Mouse (Mus musculus): ENCODE results near the gene 1700037C18Rik. TPM values are rescaled to one million over a fixed set of nuclear protein-coding genes. Genes with fewer than 3 reads are reported as not detected.

1700037C18Rik gene
- polyA plus RNA-seq (2014; fragmentation: Illumina TruSeq; extraction: RNeasy Lipid Tissue Mini Kit (QIAGEN cat#74804)): 1.3 TPM

DNA sequence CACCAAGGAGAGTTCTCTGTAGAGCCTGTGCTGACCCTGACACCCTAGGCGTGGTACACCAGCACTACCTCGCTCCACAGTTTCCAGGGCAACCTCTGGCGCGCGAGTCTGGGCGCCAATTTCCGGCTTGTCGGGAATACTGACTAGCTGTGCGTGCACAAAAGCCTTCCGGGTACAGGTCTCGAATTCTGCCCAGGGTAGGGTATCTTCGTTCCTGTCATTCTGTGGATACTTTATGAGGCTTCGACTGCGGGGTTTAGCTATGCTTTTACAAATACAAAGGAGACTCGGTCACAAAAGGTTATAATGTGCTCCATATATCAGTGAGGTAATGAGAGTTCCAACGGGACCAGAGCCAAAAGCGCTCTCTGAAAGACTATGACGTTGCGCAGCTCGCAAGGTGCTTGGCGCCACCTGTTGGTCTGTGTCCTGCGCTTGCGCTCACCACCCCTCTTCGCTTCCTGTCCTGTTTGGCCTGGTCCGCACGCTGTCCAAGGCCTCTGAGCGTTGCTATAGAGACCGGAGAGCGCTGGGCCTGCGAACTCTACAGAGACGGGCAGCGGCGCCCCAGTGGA, at the start of gene 1700037C18Rik, which contains the start of gene Cluap1:
1700037C18Rik (minus strand) TSS at position 153 of the 575 bp plus-strand sequence.
Cluap1 (plus strand) TSS at position 265 of the 575 bp plus-strand sequence.

DNA sequence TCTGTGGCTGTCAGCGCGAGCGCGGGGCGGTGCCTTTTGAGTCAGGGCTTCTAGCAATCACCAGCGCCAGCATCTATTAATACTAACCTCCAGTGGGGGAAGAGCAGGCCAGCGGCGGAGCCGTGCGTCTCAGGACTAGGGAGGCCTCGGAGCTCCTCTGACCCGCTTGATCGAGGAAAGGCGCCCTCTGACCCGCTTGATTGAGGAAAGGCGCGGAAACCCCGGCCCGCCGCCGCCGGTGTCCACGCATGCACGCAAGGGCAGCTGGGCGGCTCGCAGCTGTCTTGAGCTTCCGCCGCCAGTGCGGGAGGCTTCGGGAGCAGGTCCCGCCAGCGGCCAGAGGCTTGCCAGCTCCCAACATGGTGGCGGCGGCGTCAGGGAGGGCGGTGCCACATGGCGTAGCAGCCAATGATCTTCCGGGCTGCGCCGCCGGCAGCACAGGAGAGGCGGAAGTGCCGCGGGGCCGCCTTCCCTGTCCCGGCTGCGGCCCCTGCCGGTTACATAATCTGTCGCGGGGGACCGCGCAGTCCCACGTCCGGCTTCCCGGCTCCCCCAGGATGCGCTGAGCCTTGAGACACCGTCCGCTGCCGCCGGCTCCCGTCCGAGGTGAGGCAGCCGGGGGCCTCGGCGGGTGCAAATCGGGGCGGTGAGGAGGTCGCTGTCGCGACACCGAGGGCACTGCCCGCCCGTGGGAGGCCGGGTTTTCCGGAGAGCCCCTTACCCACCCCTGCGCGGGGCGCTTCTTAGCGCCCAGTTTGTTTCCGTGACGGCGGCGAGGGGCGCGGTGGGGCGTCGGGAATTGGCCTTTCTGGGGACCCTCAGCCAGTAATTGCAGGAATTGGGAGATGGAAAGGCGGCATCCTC, 24.1 kb downstream of the 1700037C18Rik start, which contains the start of the genes Zfp597 and Gm20695:
Zfp597 (minus strand) TSS at position 361 of the 864 bp plus-strand sequence.
Gm20695 (plus strand) TSS at position 448 of the 864 bp plus-strand sequence.

DNA sequence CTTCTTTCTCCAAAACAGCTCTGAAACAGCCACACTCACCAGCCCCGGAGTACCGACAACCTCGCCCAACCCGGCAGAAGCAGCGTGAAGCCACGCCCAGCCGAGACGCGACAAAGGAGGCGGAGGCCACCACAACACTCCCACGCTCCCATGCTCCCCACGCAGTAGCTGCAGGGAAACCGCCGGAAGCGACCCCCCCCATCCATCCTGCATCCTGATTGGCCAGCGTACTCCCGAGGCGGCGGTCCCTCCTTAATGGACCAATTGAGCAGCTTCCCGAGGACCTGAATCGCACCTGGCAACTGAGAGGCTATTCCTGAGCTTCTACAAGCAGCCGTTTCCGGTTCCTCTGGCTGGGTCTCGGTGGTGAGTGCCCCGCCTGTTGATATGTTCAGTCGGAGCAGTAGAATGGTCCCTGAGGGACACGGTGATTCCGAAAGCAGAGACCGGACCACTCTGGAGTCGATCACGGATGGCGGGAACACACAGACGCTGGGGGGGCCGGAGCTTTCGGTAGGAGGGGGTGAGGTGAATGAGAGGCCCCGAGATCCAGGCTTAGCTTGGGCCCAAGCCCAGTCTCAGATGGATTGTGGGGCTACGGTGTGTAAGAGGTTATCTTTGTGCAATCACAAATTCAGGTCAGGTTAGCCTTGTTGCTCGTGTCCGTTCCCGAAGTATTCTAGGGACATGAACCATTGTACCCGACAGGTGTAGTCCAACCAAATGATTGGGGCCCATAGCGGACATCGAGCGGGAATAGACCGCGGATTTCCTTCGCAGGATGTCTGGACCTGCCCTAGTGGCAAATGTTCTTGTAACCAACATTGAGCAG, 36.1 kb downstream of the 1700037C18Rik start, which contains the start of gene Naa60:
Naa60 (plus strand) TSS at position 160 of the 832 bp plus-strand sequence.

DNA sequence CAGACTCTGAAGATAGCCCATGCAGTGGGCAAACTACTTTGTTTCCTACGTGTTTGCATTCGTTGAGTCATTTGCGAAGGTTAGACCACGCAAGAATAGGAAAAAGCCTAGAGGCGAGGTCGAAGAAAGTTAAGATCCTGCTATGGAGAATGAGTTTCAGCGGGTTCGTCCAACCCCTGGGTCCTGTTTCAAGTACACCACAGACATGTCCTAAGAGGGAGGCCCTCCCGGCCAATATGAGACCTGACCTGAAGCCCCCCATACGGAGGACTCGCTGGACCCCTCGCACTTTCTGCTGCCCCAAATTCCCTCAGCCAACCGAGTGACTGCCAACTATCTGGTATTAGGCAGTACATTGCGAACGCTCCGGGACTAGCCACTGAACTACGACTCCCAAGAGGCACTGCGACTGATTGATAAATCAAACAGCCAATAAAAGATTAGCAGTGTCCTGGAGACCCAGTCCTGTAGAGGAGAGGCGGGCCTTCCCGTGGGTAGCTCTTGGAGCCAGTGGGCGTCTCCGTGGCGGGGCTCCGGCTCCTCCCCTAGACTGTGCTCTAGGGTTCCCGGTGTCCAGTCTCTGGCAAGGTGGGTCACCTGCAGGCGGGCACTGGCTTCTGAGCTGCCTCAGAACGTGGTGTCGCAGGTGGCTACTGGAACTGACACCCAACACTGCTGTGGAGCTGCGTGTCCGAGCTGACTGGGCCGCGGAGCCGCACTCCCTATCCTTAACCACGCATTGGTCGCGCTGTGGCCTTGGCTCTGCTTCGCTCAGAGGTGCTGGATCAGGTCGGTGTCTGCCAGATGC, 61.6 kb downstream of the 1700037C18Rik start, which contains the start of gene Zfp174:
Zfp174 (plus strand) TSS at position 558 of the 808 bp plus-strand sequence.

Other genes with a start within 250 kb of the 1700037C18Rik start
- gene Mefv, start 190.6 kb downstream of the 1700037C18Rik start, polyA plus RNA-seq (2014; fragmentation: Illumina TruSeq; extraction: RNeasy Lipid Tissue Mini Kit (QIAGEN cat#74804)): 0.14 TPM
- 47.2 TPM for gene Zfp263, start 164.6 kb downstream of the 1700037C18Rik start, polyA plus RNA-seq (2014; fragmentation: Illumina TruSeq; extraction: RNeasy Lipid Tissue Mini Kit (QIAGEN cat#74804))
- gene Olfr15, start 77.8 kb downstream of the 1700037C18Rik start, polyA plus RNA-seq (2014; fragmentation: Illumina TruSeq; extraction: RNeasy Lipid Tissue Mini Kit (QIAGEN cat#74804)): not detected
- gene Zfp174, start 61.4 kb downstream of the 1700037C18Rik start, polyA plus RNA-seq (2014; fragmentation: Illumina TruSeq; extraction: RNeasy Lipid Tissue Mini Kit (QIAGEN cat#74804)): 5.4 TPM
- gene Naa60, start 36.3 kb downstream of the 1700037C18Rik start, polyA plus RNA-seq (2014; fragmentation: Illumina TruSeq; extraction: RNeasy Lipid Tissue Mini Kit (QIAGEN cat#74804)): 116 TPM
- 26.3 TPM for gene Zfp597, start 24.1 kb downstream of the 1700037C18Rik start, polyA plus RNA-seq (2014; fragmentation: Illumina TruSeq; extraction: RNeasy Lipid Tissue Mini Kit (QIAGEN cat#74804))
- gene Gm20695, start 24.0 kb downstream of the 1700037C18Rik start, polyA plus RNA-seq (2014; fragmentation: Illumina TruSeq; extraction: RNeasy Lipid Tissue Mini Kit (QIAGEN cat#74804)): 2.8 TPM
- gene Cluap1, start 112 bp upstream of the 1700037C18Rik start, polyA plus RNA-seq (2014; fragmentation: Illumina TruSeq; extraction: RNeasy Lipid Tissue Mini Kit (QIAGEN cat#74804)): 27.3 TPM
- gene Nlrc3, start 67.9 kb upstream of the 1700037C18Rik start, polyA plus RNA-seq (2014; fragmentation: Illumina TruSeq; extraction: RNeasy Lipid Tissue Mini Kit (QIAGEN cat#74804)): 0.37 TPM
- gene Slx4, start 95.1 kb upstream of the 1700037C18Rik start, polyA plus RNA-seq (2014; fragmentation: Illumina TruSeq; extraction: RNeasy Lipid Tissue Mini Kit (QIAGEN cat#74804)): 13.3 TPM
- not detected for gene Dnase1, start 128.3 kb upstream of the 1700037C18Rik start, polyA plus RNA-seq (2014; fragmentation: Illumina TruSeq; extraction: RNeasy Lipid Tissue Mini Kit (QIAGEN cat#74804))
- gene Trap1, start 169.1 kb upstream of the 1700037C18Rik start, polyA plus RNA-seq (2014; fragmentation: Illumina TruSeq; extraction: RNeasy Lipid Tissue Mini Kit (QIAGEN cat#74804)): 39.5 TPM